Mouse (Mus musculus) olfactory bulb, adult 2 months (tissue): ENCODE data around the gene Mettl22. TPM values are rescaled to one million over a fixed set of nuclear protein-coding genes. Genes with fewer than 3 reads are reported as not detected.

ENCODE experiments used
- H3K27ac ChIP-seq: fragments of 200-500 bp; 2 replicates; pipeline ENCODE4 v1.5.1; 2012; ENCODE audit warnings: low read depth, low read length; ENCODE audit not compliant: insufficient read depth
- H3K4me1 ChIP-seq: fragments of 200-500 bp; 2 replicates; pipeline ENCODE4 v1.6.1; 2012; ENCODE audit warnings: low read length; ENCODE audit not compliant: control insufficient read depth, insufficient read depth
- H3K4me3 ChIP-seq: fragments of 200-500 bp; 2 replicates; pipeline ENCODE4 v1.5.1; 2012; ENCODE audit warnings: mild to moderate bottlenecking, low read depth, low read length, moderate library complexity; ENCODE audit not compliant: insufficient read depth
- CTCF ChIP-seq: fragments of 200-500 bp; IDR thresholded peaks from 2 replicates; pipeline ENCODE4 v1.5.1; 2012; ENCODE audit warnings: low read depth, mild to moderate bottlenecking, low read length, moderate library complexity; ENCODE audit not compliant: insufficient read depth
- POLR2A ChIP-seq: fragments of 200-500 bp; IDR thresholded peaks from 2 replicates; pipeline ENCODE4 v1.6.1; 2012; ENCODE audit warnings: mild to moderate bottlenecking, low read depth, low read length, moderate library complexity; ENCODE audit not compliant: insufficient read depth
- WGBS: fragments of 180-500 bp; shearing (Covaris S2); methylation state at CpG from one replicate; pipeline ENCODE4 v1.1.7; 2018; 5-methylcytosine and 5-hydroxymethylcytosine counted together
- polyA plus RNA-seq: library from polyadenylated mRNA; stranded (reverse); fragments of >200 nt; gene quantifications from 2 replicates; pipeline ENCODE4 v1.2.4, GENCODE M21; 2012; ENCODE audit warnings: low replicate concordance; ENCODE audit not compliant: missing spikeins, insufficient read depth, insufficient read length

Mettl22 gene
- polyA plus RNA-seq, 1 experiment, result not detected

- WGBS, result 93% methylated on average over 6 of the region's 6 CpGs
- Histone ChIP-seq H3K4me3 (no peak overlapping the region), H3K4me1 (no peaks in the 10 kb centered on the region), H3K27ac (no peak overlapping the region)
- TF ChIP-seq CTCF, result no peak
- no peak for TF ChIP-seq POLR2A
Observed at GRCm38 (mm10) chr16:8446256-8446655, 24.3 kb upstream of the Mettl22 start.

GRCm38 (mm10) chr16:8453301-8453700 is 17.3 kb upstream of the Mettl22 start:
- TF ChIP-seq CTCF (no peak), POLR2A (no peak)
- WGBS, result 100% methylated on average over 2 of the region's 2 CpGs
- peaks cover 5% of the 10 kb centered on the region for H3K4me1 ChIP-seq

GRCm38 (mm10) chr16:8455221-8455620 is 15.4 kb upstream of the Mettl22 start:
- 54% methylated on average over 2 of the region's 2 CpGs for WGBS
- Histone ChIP-seq H3K4me1 (peaks cover 5% of the 10 kb centered on the region), H3K4me3 (no peak overlapping the region), H3K27ac (no peak overlapping the region)
- no peak for TF ChIP-seq POLR2A
- TF ChIP-seq CTCF, result no peak

More at GRCm38 (mm10) chr16:8453301-8453700, 17.3 kb upstream of the Mettl22 start:
- no peak overlapping the region for H3K4me3 ChIP-seq
- no peak overlapping the region for H3K27ac ChIP-seq

GRCm38 (mm10) chr16:8458391-8458790 is 12.2 kb upstream of the Mettl22 start:
- peaks cover 5% of the 10 kb centered on the region for H3K4me1 ChIP-seq
- H3K27ac ChIP-seq, result no peak overlapping the region
- WGBS, result 91% methylated on average over 4 of the region's 4 CpGs
- TF ChIP-seq POLR2A (no peak), CTCF (no peak)
- H3K4me3 ChIP-seq, result no peak overlapping the region

GRCm38 (mm10) chr16:8459098-8459497 is 11.5 kb upstream of the Mettl22 start:
- H3K27ac ChIP-seq, result no peak overlapping the region
- TF ChIP-seq POLR2A (no peak), CTCF (peak; percentile 34; the same call in 1 of the 2 replicates)
- H3K4me3 ChIP-seq, result no peak overlapping the region
- peaks cover 5% of the 10 kb centered on the region for H3K4me1 ChIP-seq
- 33% methylated on average over 6 of the region's 6 CpGs for WGBS

GRCm38 (mm10) chr16:8470132-8470531 is 456 bp upstream of the Mettl22 start:
- Histone ChIP-seq H3K4me1 (peaks cover 6% of the 10 kb centered on the region; the same call in 1 of the 2 replicates), H3K4me3 (no peak overlapping the region), H3K27ac (no peak overlapping the region)
- TF ChIP-seq CTCF (no peak), POLR2A (no peak)
- WGBS, result 73% methylated on average over 2 of the region's 2 CpGs

- Histone ChIP-seq H3K4me1 (peaks cover 8% of the 10 kb centered on the region), H3K27ac (no peak overlapping the region), H3K4me3 (no peak overlapping the region)
- no peak for TF ChIP-seq CTCF
- 94% methylated on average over 9 of the region's 9 CpGs for WGBS
Observed at GRCm38 (mm10) chr16:8487396-8488005, 16.9 kb downstream of the Mettl22 start.

- H3K4me1 ChIP-seq, result peaks cover 8% of the 10 kb centered on the region
- TF ChIP-seq CTCF, result no peak
- TF ChIP-seq POLR2A, result no peak
- 44% methylated on average over 5 of the region's 5 CpGs for WGBS
Observed at GRCm38 (mm10) chr16:8489340-8489739, 18.8 kb downstream of the Mettl22 start.

GRCm38 (mm10) chr16:8491743-8492490 is 21.3 kb downstream of the Mettl22 start:
- no peak for TF ChIP-seq POLR2A
- no peak for TF ChIP-seq CTCF
- 46% methylated on average over 13 of the region's 13 CpGs for WGBS
- Histone ChIP-seq H3K4me3 (no peak overlapping the region), H3K4me1 (peaks cover 8% of the 10 kb centered on the region), H3K27ac (no peak overlapping the region)

More at GRCm38 (mm10) chr16:8489340-8489739, 18.8 kb downstream of the Mettl22 start:
- Histone ChIP-seq H3K4me3 (no peak overlapping the region), H3K27ac (no peak overlapping the region)
